In genomic region chr10:92438621-92439394, GRCm38 (mm10) we compare ENCODE assay signal across 11 mouse cellular contexts.
A peak's percentile ranks its signal among the peaks of the same experiment; 100 is the strongest.
DNase-seq lines count a peak whose midpoint lies in the region; ATAC-seq and TF ChIP-seq lines count a peak whose summit lies in the region.
"Had no signal": no experiment of that assay in that cellular context is flagged by ENCODE, and none has a peak within 500 bp of the region (broad histone marks: within the 10 kb centered on the region; RNA-seq: fewer than 3 reads in every experiment).

No protein-coding gene starts in this region.

- no peaks in the 10 kb centered on the region for H3K36me3 ChIP-seq in embryonic facial prominence, embryonic 11.5 days (replicated peaks; ENCODE audit: control insufficient read depth, insufficient read depth, low read depth, low read length)
- no peaks in the 10 kb centered on the region for H3K36me3 ChIP-seq in hindbrain, embryonic 11.5 days (ENCODE audit: control insufficient read depth, insufficient read depth, low read length)

- no peak for TF ChIP-seq CTCF in brain, embryonic 14.5 days (IDR thresholded peaks at IDR 0.05; ENCODE audit: borderline replicate concordance, extremely low read depth, insufficient read depth, insufficient read length)

- H3K4me2 ChIP-seq in embryonic facial prominence, embryonic 11.5 days (ENCODE audit: low read depth, low read length), result no peak overlapping the region
- H3K4me2 ChIP-seq in hindbrain, embryonic 11.5 days (replicated peaks; ENCODE audit: low read depth, low read length), result no peak overlapping the region

- DNase-seq in brain, embryonic 14.5 days (ENCODE audit: low read depth), result peak; percentile 93
- peak; percentile 18 for DNase-seq in embryonic facial prominence, embryonic 11.5 days (ENCODE audit: low spot score)
- DNase-seq in hindbrain, embryonic 11.5 days (ENCODE audit: low spot score), result peak; percentile 23
- DNase-seq in layer of hippocampus, postnatal 14 days (ENCODE audit: low spot score in 2 of 2), result peak; percentile 29 to 72
- no peak for DNase-seq in ovary, postnatal 10 days (ENCODE audit: low spot score)
- DNase-seq in testis, postnatal 10 days (ENCODE audit: low spot score), result no peak
- DNase-seq in Muller cell, postnatal 12 days (ENCODE audit: inconsistent ontology term), result no peak
- DNase-seq in cerebellum, adult 9-11 months, result no peak
- DNase-seq: adrenal gland, adult 2 months; thymus, adult 18-20 months had no signal

- no peak for TF ChIP-seq POLR2A in brain, embryonic 14.5 days (IDR thresholded peaks at IDR 0.05; ENCODE audit: borderline replicate concordance, extremely low read depth, insufficient read depth, insufficient read length, poor library complexity, severe bottlenecking)

- 43% methylated on average over 8 of the region's 8 CpGs for WGBS in embryonic facial prominence, embryonic 11.5 days
- 32% methylated on average over 8 of the region's 8 CpGs for WGBS in hindbrain, embryonic 11.5 days

- H3K27ac ChIP-seq in embryonic facial prominence, embryonic 11.5 days (replicated peaks; ENCODE audit: low read depth, low read length), result no peak overlapping the region
- H3K27ac ChIP-seq in hindbrain, embryonic 11.5 days (ENCODE audit: low read depth, low read length), result no peak overlapping the region

- H3K9ac ChIP-seq in embryonic facial prominence, embryonic 11.5 days (replicated peaks; ENCODE audit: low read length), result no peak overlapping the region
- H3K9ac ChIP-seq in hindbrain, embryonic 11.5 days (ENCODE audit: low read depth, low read length), result no peak overlapping the region

- H3K27me3 ChIP-seq in embryonic facial prominence, embryonic 11.5 days (ENCODE audit: control insufficient read depth, insufficient read depth, low read length), result no peaks in the 10 kb centered on the region
- no peaks in the 10 kb centered on the region for H3K27me3 ChIP-seq in hindbrain, embryonic 11.5 days (ENCODE audit: control insufficient read depth, insufficient read depth, low read length)
- H3K27me3 ChIP-seq: Patski had no signal

- H3K4me3 ChIP-seq in embryonic facial prominence, embryonic 11.5 days (ENCODE audit: low read depth, low read length), result no peak overlapping the region
- H3K4me3 ChIP-seq in hindbrain, embryonic 11.5 days (ENCODE audit: low read depth, low read length), result no peak overlapping the region

- no peaks in the 10 kb centered on the region for H3K4me1 ChIP-seq in embryonic facial prominence, embryonic 11.5 days (ENCODE audit: control insufficient read depth, insufficient read depth, low read length)
- no peaks in the 10 kb centered on the region for H3K4me1 ChIP-seq in hindbrain, embryonic 11.5 days (replicated peaks; ENCODE audit: control insufficient read depth, insufficient read depth, low read length)

- no peaks in the 10 kb centered on the region for H3K9me3 ChIP-seq in embryonic facial prominence, embryonic 11.5 days (replicated peaks; ENCODE audit: control insufficient read depth, low read length)
- H3K9me3 ChIP-seq in hindbrain, embryonic 11.5 days (ENCODE audit: control insufficient read depth, low read length), result no peaks in the 10 kb centered on the region

- ATAC-seq in embryonic facial prominence, embryonic 11.5 days (replicated peaks; ENCODE audit: insufficient number of reproducible peaks, low FRiP score, low TSS enrichment, low read depth), result no peak
- ATAC-seq in hindbrain, embryonic 11.5 days (ENCODE audit: low FRiP score), result no peak
- ATAC-seq: Patski had no signal

Comparison
In these comparisons a context has a peak if more than half of its experiments do, and no peak if none do; other contexts are left out.
1. DNase-seq: peak in brain, embryonic 14.5 days (single experiment), embryonic facial prominence, embryonic 11.5 days (single experiment), hindbrain, embryonic 11.5 days (single experiment) and layer of hippocampus, postnatal 14 days (2 of 2); none in ovary, postnatal 10 days (single experiment), testis, postnatal 10 days (single experiment), Muller cell, postnatal 12 days (single experiment) and cerebellum, adult 9-11 months (single experiment).